Mouse (Mus musculus): Measurements from ENCODE around the gene Phf21a. TPM values are rescaled to one million over a fixed set of nuclear protein-coding genes. Genes with fewer than 3 reads are reported as not detected.

Phf21a gene
- polyA plus RNA-seq, 1 experiment from 2014 or later, result 30.6 TPM

- no peaks in the 10 kb centered on the region for H3K27me3 ChIP-seq (replicated peaks; ENCODE audit: control insufficient read depth, insufficient read depth, low read length)
- H3K27ac ChIP-seq (ENCODE audit: low read depth, low read length), result no peak overlapping the region
- 87% methylated on average over 2 of the region's 2 CpGs for WGBS
- peaks cover 6% of the 10 kb centered on the region; the same call in 1 of the 2 replicates for H3K36me3 ChIP-seq (ENCODE audit: control insufficient read depth, insufficient read depth, low read length)
- no peak overlapping the region for H3K9ac ChIP-seq (ENCODE audit: low read depth, low read length)
- H3K4me3 ChIP-seq (ENCODE audit: low read length), result no peak overlapping the region
- no peak for ATAC-seq
- no peak overlapping the region for H3K4me2 ChIP-seq (ENCODE audit: low read length)
- H3K4me1 ChIP-seq (ENCODE audit: control insufficient read depth, insufficient read depth, low read depth, low read length), result no peaks in the 10 kb centered on the region
- H3K9me3 ChIP-seq (ENCODE audit: control insufficient read depth, low read length), result no peaks in the 10 kb centered on the region
These were observed 157.6 kb downstream of the Phf21a start for GRCm38 (mm10) chr2:92250472-92250871.

- no peaks in the 10 kb centered on the region for H3K27me3 ChIP-seq (replicated peaks; ENCODE audit: control insufficient read depth, insufficient read depth, low read length)
- no peak overlapping the region for H3K9ac ChIP-seq (ENCODE audit: low read depth, low read length)
- no peak overlapping the region for H3K4me3 ChIP-seq (ENCODE audit: low read length)
- no peak overlapping the region for H3K4me2 ChIP-seq (ENCODE audit: low read length)
- no peaks in the 10 kb centered on the region; the same call in 1 of the 2 replicates for H3K4me1 ChIP-seq (ENCODE audit: control insufficient read depth, insufficient read depth, low read depth, low read length)
- WGBS, result 93% methylated on average over 5 of the region's 5 CpGs
- no peaks in the 10 kb centered on the region for H3K9me3 ChIP-seq (ENCODE audit: control insufficient read depth, low read length)
- no peak for ATAC-seq
- H3K27ac ChIP-seq (ENCODE audit: low read depth, low read length), result no peak overlapping the region
- H3K36me3 ChIP-seq (ENCODE audit: control insufficient read depth, insufficient read depth, low read length), result no peaks in the 10 kb centered on the region
These were observed 160.9 kb downstream of the Phf21a start for GRCm38 (mm10) chr2:92253777-92254176.

GRCm38 (mm10) chr2:92256141-92256540 lies 163.2 kb downstream of the Phf21a start:
- H3K4me2 ChIP-seq (ENCODE audit: low read length), result no peak overlapping the region

GRCm38 (mm10) chr2:92257372-92257956 lies 164.5 kb downstream of the Phf21a start:
- no peak overlapping the region for H3K4me2 ChIP-seq (ENCODE audit: low read length)
- WGBS, result 40% methylated on average over 4 of the region's 4 CpGs
- H3K9me3 ChIP-seq (ENCODE audit: control insufficient read depth, low read length), result no peaks in the 10 kb centered on the region
- no peak overlapping the region for H3K27ac ChIP-seq (ENCODE audit: low read depth, low read length)
- no peaks in the 10 kb centered on the region; the same call in 1 of the 2 replicates for H3K4me1 ChIP-seq (ENCODE audit: control insufficient read depth, insufficient read depth, low read depth, low read length)
- H3K27me3 ChIP-seq (replicated peaks; ENCODE audit: control insufficient read depth, insufficient read depth, low read length), result no peaks in the 10 kb centered on the region
- H3K9ac ChIP-seq (ENCODE audit: low read depth, low read length), result no peak overlapping the region
- H3K36me3 ChIP-seq (ENCODE audit: control insufficient read depth, insufficient read depth, low read length), result no peaks in the 10 kb centered on the region
- no peak for ATAC-seq
- no peak overlapping the region for H3K4me3 ChIP-seq (ENCODE audit: low read length)

More at GRCm38 (mm10) chr2:92256141-92256540, 163.2 kb downstream of the Phf21a start:
- Histone ChIP-seq H3K9me3 (ENCODE audit: control insufficient read depth, low read length) (no peaks in the 10 kb centered on the region), H3K27me3 (replicated peaks; ENCODE audit: control insufficient read depth, insufficient read depth, low read length) (no peaks in the 10 kb centered on the region), H3K4me3 (ENCODE audit: low read length) (no peak overlapping the region), H3K36me3 (ENCODE audit: control insufficient read depth, insufficient read depth, low read length) (no peaks in the 10 kb centered on the region), H3K9ac (ENCODE audit: low read depth, low read length) (no peak overlapping the region), H3K4me1 (ENCODE audit: control insufficient read depth, insufficient read depth, low read depth, low read length) (no peaks in the 10 kb centered on the region; the same call in 1 of the 2 replicates), H3K27ac (ENCODE audit: low read depth, low read length) (no peak overlapping the region)
- no peak for ATAC-seq
- WGBS, result 73% methylated on average over 7 of the region's 7 CpGs

- Histone ChIP-seq H3K27ac (ENCODE audit: low read depth, low read length) (no peak overlapping the region), H3K4me3 (ENCODE audit: low read length) (no peak overlapping the region), H3K4me2 (ENCODE audit: low read length) (no peak overlapping the region), H3K9ac (ENCODE audit: low read depth, low read length) (no peak overlapping the region), H3K27me3 (replicated peaks; ENCODE audit: control insufficient read depth, insufficient read depth, low read length) (no peaks in the 10 kb centered on the region), H3K4me1 (ENCODE audit: control insufficient read depth, insufficient read depth, low read depth, low read length) (no peaks in the 10 kb centered on the region; the same call in 1 of the 2 replicates), H3K9me3 (ENCODE audit: control insufficient read depth, low read length) (no peaks in the 10 kb centered on the region), H3K36me3 (ENCODE audit: control insufficient read depth, insufficient read depth, low read length) (no peaks in the 10 kb centered on the region)
- no peak for ATAC-seq
- WGBS, result 90% methylated on average over 2 of the region's 2 CpGs
These were observed 167.0 kb downstream of the Phf21a start for GRCm38 (mm10) chr2:92259924-92260323.

DNA sequence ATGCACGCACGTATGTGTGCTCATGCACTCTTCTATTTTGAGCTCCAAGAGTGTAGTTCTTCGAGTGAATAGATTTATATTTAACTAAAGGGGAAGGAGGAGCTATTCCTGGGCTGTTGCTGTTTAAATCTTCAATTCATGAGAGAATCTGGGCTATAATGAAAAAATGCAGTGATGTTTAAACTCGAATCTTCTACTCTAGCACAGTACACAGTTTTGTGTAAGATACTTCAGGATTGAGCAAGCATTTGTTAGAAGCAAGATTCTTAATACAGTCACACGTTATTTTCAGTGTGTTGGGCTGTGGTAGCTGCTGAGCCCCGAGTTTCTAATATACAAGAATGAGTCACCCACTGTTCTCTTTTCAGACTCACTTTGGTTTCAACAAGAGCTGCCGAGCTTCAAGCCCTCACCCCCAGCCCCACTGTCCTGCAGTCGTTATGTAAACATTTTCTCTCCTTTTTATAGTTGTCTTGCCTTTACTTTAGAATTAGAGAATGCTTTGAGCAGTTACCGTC lies 173.2 kb downstream of the Phf21a start:
- no peak overlapping the region for H3K9ac ChIP-seq (ENCODE audit: low read depth, low read length)
- H3K9me3 ChIP-seq (ENCODE audit: control insufficient read depth, low read length), result no peaks in the 10 kb centered on the region
- H3K4me3 ChIP-seq (ENCODE audit: low read length), result no peak overlapping the region
- 78% methylated on average over 9 of the region's 9 CpGs for WGBS
- no peak overlapping the region for H3K4me2 ChIP-seq (ENCODE audit: low read length)
- H3K27me3 ChIP-seq (replicated peaks; ENCODE audit: control insufficient read depth, insufficient read depth, low read length), result no peaks in the 10 kb centered on the region
- no peaks in the 10 kb centered on the region for H3K4me1 ChIP-seq (ENCODE audit: control insufficient read depth, insufficient read depth, low read depth, low read length)
- H3K36me3 ChIP-seq (ENCODE audit: control insufficient read depth, insufficient read depth, low read length), result no peaks in the 10 kb centered on the region
- no peak for ATAC-seq
- no peak overlapping the region for H3K27ac ChIP-seq (ENCODE audit: low read depth, low read length)

DNA sequence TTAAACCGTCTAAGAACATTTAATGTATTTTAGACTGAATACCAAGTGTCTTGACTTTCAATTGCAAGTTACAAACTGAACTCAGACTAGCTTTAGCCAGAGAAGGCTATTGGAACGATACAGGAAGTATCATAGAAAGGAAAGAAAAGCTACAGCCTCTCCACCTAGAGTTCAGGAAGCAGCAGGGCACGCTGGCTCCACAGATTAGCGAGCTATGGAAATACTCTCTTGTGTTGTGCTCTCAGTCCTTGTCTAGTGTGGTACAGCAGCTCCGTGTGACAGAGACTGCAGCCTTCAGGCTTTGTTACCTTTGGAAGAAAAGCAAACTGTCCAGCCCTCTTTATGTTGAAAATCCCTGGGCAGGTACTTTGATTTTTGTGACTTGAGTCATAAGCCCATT lies 176.3 kb downstream of the Phf21a start:
- Histone ChIP-seq H3K27ac (ENCODE audit: low read depth, low read length) (no peak overlapping the region), H3K27me3 (replicated peaks; ENCODE audit: control insufficient read depth, insufficient read depth, low read length) (no peaks in the 10 kb centered on the region), H3K4me1 (ENCODE audit: control insufficient read depth, insufficient read depth, low read depth, low read length) (peaks cover 6% of the 10 kb centered on the region; the same call in 1 of the 2 replicates), H3K4me3 (ENCODE audit: low read length) (no peak overlapping the region), H3K36me3 (ENCODE audit: control insufficient read depth, insufficient read depth, low read length) (no peaks in the 10 kb centered on the region), H3K9ac (ENCODE audit: low read depth, low read length) (no peak overlapping the region), H3K4me2 (ENCODE audit: low read length) (no peak overlapping the region), H3K9me3 (ENCODE audit: control insufficient read depth, low read length) (no peaks in the 10 kb centered on the region)
- ATAC-seq, result no peak
- WGBS, result 92% methylated on average over 5 of the region's 5 CpGs

- ATAC-seq, result no peak
- WGBS, result 37% methylated on average over 2 of the region's 2 CpGs
- no peak overlapping the region for H3K27ac ChIP-seq (ENCODE audit: low read depth, low read length)
- no peaks in the 10 kb centered on the region for H3K9me3 ChIP-seq (ENCODE audit: control insufficient read depth, low read length)
- no peak overlapping the region for H3K4me3 ChIP-seq (ENCODE audit: low read length)
- no peaks in the 10 kb centered on the region for H3K36me3 ChIP-seq (ENCODE audit: control insufficient read depth, insufficient read depth, low read length)
- peaks cover 6% of the 10 kb centered on the region; the same call in 1 of the 2 replicates for H3K4me1 ChIP-seq (ENCODE audit: control insufficient read depth, insufficient read depth, low read depth, low read length)
- H3K4me2 ChIP-seq (ENCODE audit: low read length), result no peak overlapping the region
- H3K9ac ChIP-seq (ENCODE audit: low read depth, low read length), result no peak overlapping the region
- no peaks in the 10 kb centered on the region for H3K27me3 ChIP-seq (replicated peaks; ENCODE audit: control insufficient read depth, insufficient read depth, low read length)
These were observed 179.6 kb downstream of the Phf21a start for GRCm38 (mm10) chr2:92272510-92272909.

- H3K4me3 ChIP-seq (ENCODE audit: low read length), result no peak overlapping the region
- peaks cover 8% of the 10 kb centered on the region for H3K4me1 ChIP-seq (ENCODE audit: control insufficient read depth, insufficient read depth, low read depth, low read length)
- 61% methylated on average over 6 of the region's 6 CpGs for WGBS
- no peak overlapping the region for H3K27ac ChIP-seq (ENCODE audit: low read depth, low read length)
- H3K27me3 ChIP-seq (replicated peaks; ENCODE audit: control insufficient read depth, insufficient read depth, low read length), result no peaks in the 10 kb centered on the region
- 0 out of 2 replicates have a peak, but pooled peaks have one; percentile 60 for ATAC-seq
- no peak overlapping the region for H3K9ac ChIP-seq (ENCODE audit: low read depth, low read length)
- no peaks in the 10 kb centered on the region for H3K36me3 ChIP-seq (ENCODE audit: control insufficient read depth, insufficient read depth, low read length)
- no peak overlapping the region for H3K4me2 ChIP-seq (ENCODE audit: low read length)
- H3K9me3 ChIP-seq (ENCODE audit: control insufficient read depth, low read length), result no peaks in the 10 kb centered on the region
These were observed 180.3 kb downstream of the Phf21a start for GRCm38 (mm10) chr2:92273101-92273801.
